Mouse (Mus musculus): ENCODE results near the gene Tmem254a.
"Not testable (repeated sequence)": the region's sequence is repeated elsewhere in the genome, so short reads cannot be mapped to it uniquely, and the experiment has no call there.

Gene Tmem254a

GRCm38 (mm10) chr14:25927562-25927881 lies at the start of gene Tmem254a:
TSS of gene Tmem254a (minus strand) at chr14:25927672.
- DNase-seq = not testable (repeated sequence)

DNA sequence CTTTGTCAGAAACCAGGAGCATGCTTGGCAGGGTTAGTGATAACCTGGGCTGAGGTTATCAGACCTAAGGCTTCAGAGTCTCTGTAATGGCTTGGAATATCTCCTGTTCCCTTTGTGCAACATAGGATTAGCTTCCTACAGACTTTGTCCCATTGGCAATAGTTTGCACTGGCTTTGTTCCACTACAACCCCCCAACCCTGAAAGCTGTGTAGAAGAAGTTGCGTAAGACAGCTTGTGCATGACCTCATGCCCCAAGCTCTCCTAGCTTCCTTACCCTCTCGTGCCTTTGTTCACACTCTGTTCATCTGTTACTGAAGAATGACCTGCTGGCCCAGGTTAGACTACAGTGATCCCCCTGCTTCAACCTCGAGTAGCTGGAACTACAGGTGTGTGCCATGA lies 30.4 kb upstream of the Tmem254a start:
- DNase-seq = not testable (repeated sequence)

GRCm38 (mm10) chr14:25938004-25938403 lies 10.5 kb upstream of the Tmem254a start, which contains the start of gene Cphx1:
TSS of gene Cphx1 (plus strand) at chr14:25938304.
- not testable (repeated sequence) for DNase-seq

- DNase-seq = not testable (repeated sequence)
Measured at GRCm38 (mm10) chr14:25936867-25937630, 9.6 kb upstream of the Tmem254a start.

- not testable (repeated sequence) for DNase-seq
Measured at GRCm38 (mm10) chr14:25926814-25927561, 484 bp downstream of the Tmem254a start.

GRCm38 (mm10) chr14:25918427-25919170 lies 8.9 kb downstream of the Tmem254a start:
- DNase-seq = not testable (repeated sequence)

GRCm38 (mm10) chr14:25908976-25909375 lies 18.5 kb downstream of the Tmem254a start:
- not testable (repeated sequence) for DNase-seq

GRCm38 (mm10) chr14:25907272-25907671 lies 20.2 kb downstream of the Tmem254a start:
- DNase-seq = not testable (repeated sequence)

DNA sequence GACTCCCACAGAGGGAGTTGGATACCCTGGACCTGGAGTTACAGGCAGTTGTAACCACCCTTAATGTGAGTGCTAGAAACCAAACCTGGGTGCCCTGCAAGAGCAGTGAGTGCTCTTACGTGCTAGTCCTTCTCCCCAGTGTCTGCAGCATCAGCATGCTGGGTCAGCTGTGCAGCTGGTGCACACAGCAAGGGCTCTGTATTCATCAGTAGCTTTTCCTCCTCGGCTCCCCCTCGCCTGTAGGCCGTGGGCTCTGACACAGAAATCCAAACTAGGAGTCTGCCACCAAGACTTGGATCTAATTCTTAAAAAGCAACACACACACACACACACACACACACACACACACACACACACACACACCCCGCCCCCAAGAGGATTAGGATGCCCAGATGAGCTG lies 22.2 kb downstream of the Tmem254a start:
- not testable (repeated sequence) for DNase-seq

DNA sequence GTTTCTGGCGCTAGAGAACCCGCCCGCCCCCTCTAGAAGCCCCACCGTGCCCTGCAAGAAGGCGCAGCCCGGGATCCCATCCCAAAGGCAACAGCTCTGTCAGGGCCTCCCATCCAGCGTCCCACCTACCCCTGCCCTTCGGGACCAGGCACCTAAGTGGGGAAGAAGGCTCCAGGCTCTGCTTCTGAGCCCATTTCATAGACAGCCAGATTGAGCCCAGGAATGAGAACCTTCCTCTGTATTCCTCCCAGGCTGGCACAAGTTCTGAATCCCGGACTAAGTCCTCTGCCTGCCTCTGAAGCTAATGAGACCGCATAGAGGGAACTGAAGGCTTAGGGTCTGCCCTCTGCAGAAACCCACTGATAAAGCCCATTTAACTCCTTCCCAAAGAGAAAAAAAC lies 24.5 kb downstream of the Tmem254a start, which contains the start of gene Plac9a:
TSS of gene Plac9a (minus strand) at position 101 of the 400 bp plus-strand sequence.
- not testable (repeated sequence) for DNase-seq

GRCm38 (mm10) chr14:25895686-25896085 lies 31.8 kb downstream of the Tmem254a start:
- not testable (repeated sequence) for DNase-seq

DNA sequence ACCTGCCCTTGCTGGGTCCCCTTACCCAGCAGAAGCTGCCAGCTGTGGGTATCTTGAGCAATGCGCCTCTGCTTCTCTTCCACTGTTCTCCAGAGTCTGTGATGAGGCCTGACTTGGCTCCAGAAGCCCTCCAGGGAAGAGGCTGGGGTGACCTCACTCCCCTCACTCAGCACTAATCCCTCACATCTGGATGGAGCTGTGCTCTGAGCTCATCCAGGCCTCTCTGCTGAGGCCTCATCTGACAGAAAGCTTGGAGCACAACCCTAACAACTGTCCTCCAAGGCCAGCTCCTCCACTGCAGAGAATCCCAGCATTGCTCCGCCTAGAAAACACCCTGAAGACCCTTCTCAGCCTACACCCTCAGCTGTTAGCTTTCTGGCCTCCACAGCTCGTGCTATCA lies 32.9 kb downstream of the Tmem254a start:
- not testable (repeated sequence) for DNase-seq

DNA sequence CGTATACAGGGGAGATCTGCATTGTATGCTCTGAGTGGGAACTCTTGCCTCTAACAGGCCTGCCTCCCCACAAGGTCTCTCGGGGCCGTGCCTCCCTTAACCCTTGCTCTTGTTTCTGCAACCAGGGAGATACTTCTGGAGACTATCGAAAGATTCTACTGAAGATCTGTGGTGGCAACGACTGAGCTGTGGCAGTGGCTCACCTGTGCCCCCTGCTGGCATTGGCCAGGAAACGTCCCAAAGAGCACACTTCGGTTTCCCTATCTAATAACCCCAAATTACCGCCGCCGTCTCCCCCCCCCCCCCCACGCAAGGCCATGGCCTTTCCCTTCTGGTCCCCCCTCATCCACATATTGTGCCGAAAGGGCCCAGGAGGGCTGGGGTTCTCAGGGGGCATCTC lies 41.6 kb downstream of the Tmem254a start:
- DNase-seq = not testable (repeated sequence)

GRCm38 (mm10) chr14:25881769-25882168 lies 45.7 kb downstream of the Tmem254a start:
- not testable (repeated sequence) for DNase-seq

GRCm38 (mm10) chr14:25876640-25877039 lies 50.8 kb downstream of the Tmem254a start:
- DNase-seq = not testable (repeated sequence)
